Mouse (Mus musculus): ENCODE measurements around the gene Rhoh. TPM values are rescaled to one million over a fixed set of nuclear protein-coding genes. Genes with fewer than 3 reads are reported as not detected.

Rhoh gene
- total RNA-seq, 2 experiments from 2014 or later, result 0.23 to 0.54 TPM

- DNase-seq (ENCODE audit: low spot score in 2 of 2), result no peak
These were observed 1.6 kb upstream of the Rhoh start for GRCm38 (mm10) chr5:65859396-65859795.

- DNase-seq (ENCODE audit: low spot score in 2 of 2), result no peak
These were observed 572 bp upstream of the Rhoh start for GRCm38 (mm10) chr5:65860281-65861000.

DNA sequence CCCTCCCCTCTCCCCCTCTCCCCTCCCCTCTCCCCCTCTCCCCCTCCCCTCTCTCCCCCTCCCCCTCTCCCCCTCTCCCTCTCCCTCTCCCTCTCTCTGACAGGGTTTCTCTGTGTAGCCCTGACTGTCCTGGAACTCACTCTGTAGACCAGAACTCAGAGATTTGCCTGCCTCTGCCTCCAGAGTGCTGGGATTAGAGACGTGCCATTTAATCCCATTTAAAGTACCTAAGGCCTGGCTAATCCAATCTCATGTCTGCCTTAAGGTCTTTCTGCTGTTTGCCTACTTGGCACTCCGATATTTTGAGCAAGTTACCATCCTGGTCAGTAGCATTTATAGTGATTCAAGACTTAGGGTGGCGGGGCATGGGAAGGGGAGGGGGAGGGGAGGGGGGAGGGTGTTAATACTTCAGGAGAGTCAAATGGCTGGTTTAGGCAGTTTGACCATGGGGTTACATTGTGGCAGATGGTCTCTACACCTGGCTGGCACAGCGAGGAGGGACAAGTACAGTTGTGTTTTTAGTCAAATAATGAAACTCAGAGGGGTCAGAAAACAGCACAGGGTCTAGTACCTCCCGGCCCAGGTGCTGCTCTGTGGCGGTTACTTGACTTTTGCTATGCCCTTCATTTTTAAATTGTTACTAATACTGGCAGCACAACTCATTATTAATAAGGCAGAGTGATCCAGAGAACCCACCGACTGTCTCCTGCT lies 1.4 kb downstream of the Rhoh start:
- no peak for DNase-seq (ENCODE audit: low spot score in 2 of 2)

DNA sequence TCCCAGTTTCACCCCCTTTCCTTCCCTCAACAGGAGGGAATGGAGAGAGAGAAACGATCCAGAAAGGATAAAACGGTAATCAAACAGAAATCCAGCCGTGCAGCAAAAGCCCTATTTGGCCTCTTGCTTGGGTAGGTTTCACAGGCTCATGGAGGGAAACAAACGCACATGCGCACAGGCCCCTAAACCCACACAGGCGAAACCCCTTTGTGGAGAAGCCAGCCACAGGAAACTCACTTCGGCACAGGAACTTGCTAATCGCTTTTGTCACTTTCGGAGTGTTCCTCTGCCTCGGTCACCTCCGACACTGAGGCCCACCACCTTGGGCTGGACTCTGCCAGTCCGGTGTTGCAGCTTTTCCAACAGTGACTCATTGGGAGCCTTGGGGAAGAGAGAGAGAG lies 2.3 kb downstream of the Rhoh start:
- no peak for DNase-seq (ENCODE audit: low spot score in 2 of 2)

DNA sequence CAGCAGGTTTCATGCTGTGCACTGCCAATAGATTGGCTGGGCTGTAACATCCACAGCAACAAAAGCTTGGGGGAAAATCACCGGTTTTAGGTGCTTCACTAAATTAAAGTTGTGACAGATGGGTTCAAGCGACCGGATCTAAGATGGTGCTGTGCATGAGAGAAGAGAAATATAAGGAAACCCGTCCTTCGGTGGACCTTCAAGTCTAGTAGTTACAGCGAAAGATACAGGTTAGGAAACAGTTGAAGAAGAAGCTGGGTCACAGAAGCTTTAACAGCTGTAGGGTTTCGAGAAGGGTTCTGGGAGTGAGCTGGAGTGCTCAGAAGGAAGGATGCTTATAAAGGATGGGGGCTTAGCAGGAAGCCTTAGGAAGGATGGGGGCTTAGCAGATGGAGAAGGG lies 3.5 kb downstream of the Rhoh start:
- DNase-seq (ENCODE audit: low spot score in 2 of 2), result no peak

DNA sequence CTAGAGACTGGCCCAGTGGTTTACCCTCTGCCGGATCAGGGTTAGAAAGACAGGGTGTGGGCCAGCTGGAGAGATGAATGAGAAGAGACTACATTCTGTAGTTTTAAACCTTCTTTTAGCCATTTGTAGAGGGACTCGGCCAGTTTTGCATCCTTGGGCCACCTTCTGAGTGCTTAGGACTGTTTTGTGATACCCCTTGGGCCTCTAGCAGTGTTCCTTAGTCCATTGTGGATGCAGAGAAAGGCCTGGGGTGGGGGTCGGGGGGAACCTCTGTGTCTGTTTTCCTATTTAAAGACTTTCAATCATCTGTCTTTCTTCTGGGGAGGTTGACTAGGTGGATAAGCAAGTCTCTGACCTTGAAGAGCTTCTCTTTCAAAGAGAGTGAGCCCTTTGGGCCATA lies 3.9 kb downstream of the Rhoh start:
- no peak for DNase-seq (ENCODE audit: low spot score in 2 of 2)

DNA sequence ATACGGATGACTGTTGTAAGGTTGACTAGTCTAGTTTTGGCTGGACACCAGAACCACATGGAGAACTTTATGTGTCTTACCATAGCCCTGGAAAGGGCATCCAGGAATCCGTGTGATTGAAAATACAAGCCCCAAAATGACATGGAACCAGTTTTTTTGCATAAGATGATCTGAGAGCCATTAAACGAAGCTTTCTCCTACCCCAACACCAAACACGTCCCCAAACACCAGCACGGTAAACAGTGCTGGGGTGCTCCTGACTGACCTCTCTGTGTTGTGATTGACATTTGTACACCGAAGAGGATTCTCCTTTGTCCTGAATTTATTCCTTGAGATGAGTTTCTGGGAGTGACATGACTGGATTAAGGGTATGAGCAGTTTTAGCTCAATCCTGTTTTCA lies 5.6 kb downstream of the Rhoh start:
- DNase-seq (ENCODE audit: low spot score in 2 of 2), result no peak

- DNase-seq (ENCODE audit: low spot score in 2 of 2), result no peak
These were observed 6.5 kb downstream of the Rhoh start for GRCm38 (mm10) chr5:65867380-65868116.

DNA sequence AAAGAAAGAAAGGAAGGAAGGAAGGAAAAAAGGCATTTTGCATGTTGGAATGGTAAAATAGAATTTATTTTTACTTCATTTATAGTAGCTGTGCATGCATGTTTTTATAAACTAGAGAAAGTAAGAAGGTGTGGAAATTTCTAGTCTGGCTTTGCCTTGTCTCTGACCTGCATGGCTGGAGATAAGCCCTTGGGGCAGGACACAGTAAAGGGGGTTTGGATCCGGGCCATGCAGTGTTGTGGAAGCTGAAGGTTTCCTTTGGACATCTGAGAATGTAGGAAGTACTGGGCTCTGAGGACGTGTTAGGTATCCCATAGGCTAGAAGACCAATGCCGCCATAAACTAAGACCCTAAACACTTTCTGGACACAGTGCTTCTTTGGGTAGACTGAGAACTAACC lies 7.4 kb downstream of the Rhoh start:
- DNase-seq (ENCODE audit: low spot score in 2 of 2), result no peak

GRCm38 (mm10) chr5:65869660-65870059 lies 8.6 kb downstream of the Rhoh start:
- no peak for DNase-seq (ENCODE audit: low spot score in 2 of 2)

GRCm38 (mm10) chr5:65871276-65871875 lies 10.4 kb downstream of the Rhoh start:
- no peak for DNase-seq (ENCODE audit: low spot score in 2 of 2)

GRCm38 (mm10) chr5:65873212-65873611 lies 12.2 kb downstream of the Rhoh start:
- DNase-seq (ENCODE audit: low spot score in 2 of 2), result no peak

DNA sequence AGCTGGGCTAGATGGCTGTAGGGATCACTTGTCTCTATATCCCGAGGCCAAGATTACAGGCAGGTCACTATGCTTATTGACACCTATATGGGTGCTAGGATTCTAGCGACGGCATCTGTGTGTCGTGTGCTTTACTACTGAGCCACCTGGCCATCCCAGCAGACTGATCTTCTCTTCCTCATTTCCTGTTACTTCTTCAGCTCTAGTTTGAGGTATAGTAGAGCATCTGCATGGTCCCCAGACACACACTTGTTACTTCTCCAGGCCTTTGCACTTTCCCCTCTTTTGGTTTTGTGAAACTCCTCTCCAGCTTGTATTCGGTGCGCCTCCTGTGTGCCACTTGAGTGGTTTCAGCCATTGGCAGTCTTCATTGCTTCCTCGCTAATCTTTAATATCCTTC lies 14.3 kb downstream of the Rhoh start:
- DNase-seq (ENCODE audit: low spot score in 2 of 2), result no peak

DNA sequence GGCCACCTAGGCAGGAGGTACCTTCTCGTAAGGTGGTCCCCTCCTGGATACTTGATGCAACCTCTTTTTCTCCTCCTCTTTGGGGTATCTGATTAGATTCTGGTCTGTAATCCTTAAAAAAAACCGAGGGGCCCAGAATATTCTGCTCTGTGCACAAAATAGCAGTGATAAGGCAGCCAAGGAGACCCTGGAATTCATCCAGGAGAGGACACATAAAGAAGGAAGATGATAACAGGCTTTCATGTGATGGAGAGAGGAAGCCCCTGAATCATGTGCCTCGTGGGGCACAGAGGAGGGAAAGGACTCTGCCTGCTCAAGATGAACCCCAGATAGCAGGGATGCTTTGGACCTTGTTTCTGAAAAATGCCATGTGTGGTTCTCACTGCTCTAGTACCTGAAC lies 17.4 kb downstream of the Rhoh start:
- DNase-seq (ENCODE audit: low spot score in 2 of 2), result no peak

GRCm38 (mm10) chr5:65881254-65881653 lies 20.2 kb downstream of the Rhoh start:
- DNase-seq (ENCODE audit: low spot score in 2 of 2), result no peak

DNA sequence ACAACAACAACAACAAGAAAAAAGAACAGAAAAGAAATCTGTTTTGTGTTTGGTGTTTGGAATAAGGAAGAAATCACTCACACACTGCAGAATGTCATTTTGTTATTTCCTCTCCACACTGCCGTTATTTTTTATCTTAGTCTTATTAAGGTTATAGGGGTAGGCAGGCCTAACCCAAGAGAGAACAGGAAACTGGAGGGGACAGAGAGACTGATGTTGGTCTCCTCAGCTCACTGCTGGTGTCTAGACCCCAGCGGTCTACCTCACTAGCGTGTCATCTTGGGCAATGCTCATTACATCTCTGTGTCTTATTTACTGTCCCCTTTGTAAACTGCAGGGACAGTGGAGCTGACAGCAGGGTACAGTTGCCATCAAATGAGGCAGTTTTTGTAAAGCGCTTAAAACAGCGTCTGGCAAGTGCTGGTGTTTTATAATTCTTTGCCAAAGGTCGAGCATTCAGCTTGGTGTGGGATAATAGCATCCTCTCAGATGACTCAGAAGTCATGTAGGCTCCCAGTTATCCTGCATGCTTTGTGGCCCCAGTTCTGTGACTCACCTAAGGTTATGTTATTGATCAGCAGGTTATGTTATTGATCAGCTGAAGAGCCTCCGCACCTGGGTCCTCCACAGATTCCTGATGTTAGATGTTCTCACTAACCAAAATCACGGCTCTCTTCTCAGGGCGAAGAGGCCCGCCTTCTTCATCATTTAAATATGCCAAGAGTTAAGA lies 21.6 kb downstream of the Rhoh start:
- DNase-seq (ENCODE audit: low spot score in 2 of 2), result no peak

- no peak for DNase-seq (ENCODE audit: low spot score in 2 of 2)
These were observed 22.3 kb downstream of the Rhoh start for GRCm38 (mm10) chr5:65883355-65883754.

- no peak for DNase-seq (ENCODE audit: low spot score in 2 of 2)
These were observed 24.9 kb downstream of the Rhoh start for GRCm38 (mm10) chr5:65885699-65886443.

DNA sequence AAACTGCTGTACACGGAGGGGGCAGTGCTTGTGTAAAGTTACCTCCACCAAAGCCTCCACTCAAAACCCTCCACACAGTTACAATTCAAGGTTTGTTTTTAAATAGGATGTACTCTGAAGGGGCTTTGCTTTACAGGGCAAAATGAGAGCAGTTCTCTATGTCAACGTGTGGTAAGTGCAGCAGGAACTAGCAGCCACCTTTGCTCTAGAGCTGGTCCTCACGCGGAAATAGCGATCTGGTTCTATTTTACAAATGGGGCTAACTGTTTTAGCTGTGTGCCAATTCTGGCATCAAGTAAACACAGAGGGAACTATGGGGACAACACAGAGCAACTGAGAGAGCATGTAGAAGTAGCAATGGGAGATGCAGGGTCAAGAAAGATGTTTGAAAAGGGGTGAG lies 27.1 kb downstream of the Rhoh start:
- DNase-seq (ENCODE audit: low spot score in 2 of 2), result no peak

DNA sequence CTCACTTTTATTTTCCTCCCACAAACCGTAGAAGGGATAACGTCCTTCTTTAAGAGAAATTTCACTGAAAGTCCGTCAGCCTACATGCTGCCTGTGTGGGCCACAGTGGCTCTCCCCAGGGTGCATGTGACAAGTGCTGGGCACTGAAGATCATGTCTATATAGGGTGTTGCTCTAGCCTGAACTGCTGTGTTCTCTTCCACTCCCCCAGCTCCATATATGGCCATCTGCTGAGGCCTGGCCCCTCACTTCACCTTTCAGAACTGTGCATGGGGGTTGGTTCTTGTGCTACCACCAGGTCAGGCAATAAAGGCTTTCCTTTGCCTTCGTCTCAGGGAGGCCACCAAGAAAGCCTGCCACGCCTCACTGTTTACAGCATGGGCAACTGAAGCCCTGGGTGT lies 28.0 kb downstream of the Rhoh start:
- no peak for DNase-seq (ENCODE audit: low spot score in 2 of 2)
